Mouse (Mus musculus) heart, embryonic 14.5 days (tissue): ENCODE data around the gene Extl1. TPM values are rescaled to one million over a fixed set of nuclear protein-coding genes. Genes with fewer than 3 reads are reported as not detected.
A peak's percentile ranks its signal among the peaks of the same experiment; 100 is the strongest.

Experiments
- ATAC-seq: fragments of 200-750 bp; cut with Nextera tagmentation; 2 replicates; pipeline ENCODE4 v1.8.0; 2017; ENCODE audit warnings: low read depth, moderate TSS enrichment; ENCODE audit not compliant: insufficient number of reproducible peaks, insufficient read depth, low FRiP score
- H3K27ac ChIP-seq, 2 experiments: fragments of 200-500 bp in 1 of 2; fragments of 300-500 bp in 1 of 2; sonication (generic) in 1 of 2; replicated peaks in 1 of 2; 2 replicates each; pipeline ENCODE4 v1.5.1; 2012 to 2014; ENCODE audit warnings: low read depth in 2 of 2, low read length in 2 of 2, control low read depth in 1 of 2, mild to moderate bottlenecking in 1 of 2, mixed read lengths in 1 of 2; ENCODE audit not compliant: control insufficient read depth in 1 of 2, insufficient read depth in 1 of 2
- H3K27me3 ChIP-seq: fragments of 300-500 bp; sonication (generic); 2 replicates; pipeline ENCODE4 v1.6.1; 2014; ENCODE audit warnings: mild to moderate bottlenecking, low read length, control low read depth; ENCODE audit not compliant: control insufficient read depth, insufficient read depth
- H3K36me3 ChIP-seq: fragments of 300-500 bp; sonication (generic); 2 replicates; pipeline ENCODE4 v1.6.1; 2014; ENCODE audit warnings: mild to moderate bottlenecking, control low read depth, low read length, mixed read lengths; ENCODE audit not compliant: control insufficient read depth, insufficient read depth
- H3K4me1 ChIP-seq, 2 experiments: fragments of 200-500 bp in 1 of 2; fragments of 300-500 bp in 1 of 2; sonication (generic) in 1 of 2; 2 replicates each; pipeline ENCODE4 v1.6.1; 2012 to 2014; ENCODE audit warnings: low read length in 2 of 2, control low read depth in 1 of 2, mixed read lengths in 1 of 2; ENCODE audit not compliant: control insufficient read depth in 2 of 2, insufficient read depth in 2 of 2
- H3K4me2 ChIP-seq: fragments of 300-500 bp; sonication (generic); 2 replicates; pipeline ENCODE4 v1.6.1; 2014; ENCODE audit warnings: mild to moderate bottlenecking, low read length
- H3K4me3 ChIP-seq, 2 experiments: fragments of 200-500 bp in 1 of 2; fragments of 300-500 bp in 1 of 2; sonication (generic) in 1 of 2; 2 replicates each; pipeline ENCODE4 v1.5.1; 2012 to 2014; ENCODE audit warnings: low read length in 2 of 2, mild to moderate bottlenecking in 2 of 2, control low read depth in 1 of 2, low read depth in 1 of 2, moderate library complexity in 1 of 2; ENCODE audit not compliant: control insufficient read depth in 1 of 2, insufficient read depth in 1 of 2
- H3K9ac ChIP-seq: fragments of 300-500 bp; sonication (generic); 2 replicates; pipeline ENCODE4 v1.6.1; 2014; ENCODE audit warnings: mild to moderate bottlenecking, low read length
- H3K9me3 ChIP-seq: fragments of 300-500 bp; sonication (generic); 2 replicates; pipeline ENCODE4 v1.6.1; 2016; ENCODE audit warnings: low read length, control low read depth; ENCODE audit not compliant: control insufficient read depth
- WGBS: fragments of 180-500 bp; shearing (Covaris S2); extraction: QIAGEN DNeasy Blood & Tissue Kit; methylation state at CpG from one replicate; pipeline ENCODE4 v1.1.7; 2014; 5-methylcytosine and 5-hydroxymethylcytosine counted together
- polyA plus RNA-seq: library from polyadenylated mRNA; unstranded; fragments of >200 nt; fragmentation: Nextera tagmentation; extraction: Ambion mirVana; gene quantifications from 2 replicates; pipeline ENCODE4 v1.2.1, GENCODE M21; 2014

Extl1 gene
- polyA plus RNA-seq, 1 experiment from 2014 or later, result 2.9 TPM

GRCm38 (mm10) chr4:134350641-134351040, 33.0 kb downstream of the Extl1 start:
- H3K4me3 ChIP-seq, result no peak overlapping the region
- ATAC-seq, result no peak
- WGBS, result 90% methylated on average over 6 of the region's 6 CpGs
- no peaks in the 10 kb centered on the region for H3K9me3 ChIP-seq
- H3K27ac ChIP-seq, result no peak overlapping the region
- no peak overlapping the region for H3K4me2 ChIP-seq
- no peak overlapping the region for H3K9ac ChIP-seq
- peaks cover 2% of the 10 kb centered on the region for H3K27me3 ChIP-seq
- H3K4me1 ChIP-seq, result peaks cover 29 to 38% of the 10 kb centered on the region in 2 experiments
- no peaks in the 10 kb centered on the region for H3K36me3 ChIP-seq

GRCm38 (mm10) chr4:134349829-134350228, 33.8 kb downstream of the Extl1 start:
- ATAC-seq, result no peak
- H3K9me3 ChIP-seq, result no peaks in the 10 kb centered on the region
- 91% methylated on average over 7 of the region's 7 CpGs for WGBS
- peaks cover 6% of the 10 kb centered on the region for H3K27me3 ChIP-seq
- no peaks in the 10 kb centered on the region for H3K36me3 ChIP-seq
- H3K27ac ChIP-seq, result no peak overlapping the region
- peaks cover 24 to 31% of the 10 kb centered on the region in 2 experiments for H3K4me1 ChIP-seq
- no peak overlapping the region for H3K4me3 ChIP-seq
- no peak overlapping the region for H3K9ac ChIP-seq
- H3K4me2 ChIP-seq, result no peak overlapping the region

GRCm38 (mm10) chr4:134348545-134348944, 35.1 kb downstream of the Extl1 start:
- no peak for ATAC-seq
- H3K9ac ChIP-seq, result no peak overlapping the region
- H3K9me3 ChIP-seq, result no peaks in the 10 kb centered on the region
- peaks cover 15% of the 10 kb centered on the region for H3K27me3 ChIP-seq
- H3K4me2 ChIP-seq, result no peak overlapping the region
- no peak overlapping the region for H3K4me3 ChIP-seq
- WGBS, result 36% methylated on average over 5 of the region's 5 CpGs
- H3K27ac ChIP-seq, result no peak overlapping the region
- no peaks in the 10 kb centered on the region for H3K36me3 ChIP-seq
- H3K4me1 ChIP-seq, result peaks cover 23 to 29% of the 10 kb centered on the region in 2 experiments

GRCm38 (mm10) chr4:134348078-134348477, 35.6 kb downstream of the Extl1 start:
- no peak overlapping the region for H3K9ac ChIP-seq

GRCm38 (mm10) chr4:134345802-134346201, 37.8 kb downstream of the Extl1 start:
- Histone ChIP-seq H3K27me3 (peaks cover 34% of the 10 kb centered on the region), H3K27ac (no peak overlapping the region), H3K4me3 (no peak overlapping the region), H3K4me2 (no peak overlapping the region), H3K9me3 (no peaks in the 10 kb centered on the region), H3K9ac (no peak overlapping the region), H3K4me1 (peaks cover 13 to 23% of the 10 kb centered on the region in 2 experiments), H3K36me3 (no peaks in the 10 kb centered on the region)
- ATAC-seq, result no peak
- 91% methylated on average over 15 of the region's 15 CpGs for WGBS

More at GRCm38 (mm10) chr4:134348078-134348477, 35.6 kb downstream of the Extl1 start:
- WGBS, result 47% methylated on average over 11 of the region's 11 CpGs
- peaks cover 20% of the 10 kb centered on the region for H3K27me3 ChIP-seq
- no peak overlapping the region for H3K4me2 ChIP-seq
- H3K27ac ChIP-seq, result no peak overlapping the region
- H3K36me3 ChIP-seq, result no peaks in the 10 kb centered on the region
- ATAC-seq, result no peak
- H3K4me3 ChIP-seq, result no peak overlapping the region
- H3K4me1 ChIP-seq, result peaks cover 26 to 32% of the 10 kb centered on the region in 2 experiments
- H3K9me3 ChIP-seq, result no peaks in the 10 kb centered on the region

- Histone ChIP-seq H3K4me3 (no peak overlapping the region), H3K4me1 (peaks cover 13 to 23% of the 10 kb centered on the region in 2 experiments), H3K9ac (no peak overlapping the region), H3K27me3 (peaks cover 34% of the 10 kb centered on the region), H3K4me2 (no peak overlapping the region), H3K27ac (no peak overlapping the region), H3K9me3 (no peaks in the 10 kb centered on the region), H3K36me3 (no peaks in the 10 kb centered on the region)
- ATAC-seq, result no peak
- WGBS, result 59% methylated on average over 3 of the region's 3 CpGs
Measured at GRCm38 (mm10) chr4:134344620-134345019, 39.0 kb downstream of the Extl1 start.

- peak within 1 kb of the TSS; percentile 65 for H3K4me2 ChIP-seq
- 3% methylated on average over 61 of the region's 61 CpGs for WGBS
- H3K9ac ChIP-seq, result peak within 1 kb of the TSS; percentile 48; the same call in 1 of the 2 replicates
- no peak for ATAC-seq
- no peaks in the 10 kb centered on the region for H3K36me3 ChIP-seq
- no peak within 1 kb of the TSS for H3K27ac ChIP-seq
- H3K4me3 ChIP-seq, result peak within 1 kb of the TSS; percentile 7 to 36
- H3K4me1 ChIP-seq, result peaks cover 12 to 19% of the 10 kb centered on the region in 2 experiments
- H3K27me3 ChIP-seq, result peaks cover 34% of the 10 kb centered on the region
- no peaks in the 10 kb centered on the region for H3K9me3 ChIP-seq
Measured at GRCm38 (mm10) chr4:134343071-134344031, 40.3 kb downstream of the Extl1 start, which contains the start of gene Slc30a2. TSS of gene Slc30a2 (plus strand) at chr4:134343181.
